Mouse (Mus musculus): Measurements from ENCODE around the gene Triml2.

Triml2 gene

GRCm38 (mm10) chr8:43180054-43180690, at the start of gene Triml2:
Gene Triml2, plus strand, starts transcription at chr8:43180541.
- no peak for DNase-seq (ENCODE audit: extremely low read depth, insufficient read length, low spot score)

GRCm38 (mm10) chr8:43141386-43141785, 39.0 kb upstream of the Triml2 start, which contains the start of gene Triml1:
Gene Triml1, minus strand, starts transcription at chr8:43141486.
- DNase-seq (ENCODE audit: extremely low read depth, insufficient read length, low spot score), result no peak

DNA sequence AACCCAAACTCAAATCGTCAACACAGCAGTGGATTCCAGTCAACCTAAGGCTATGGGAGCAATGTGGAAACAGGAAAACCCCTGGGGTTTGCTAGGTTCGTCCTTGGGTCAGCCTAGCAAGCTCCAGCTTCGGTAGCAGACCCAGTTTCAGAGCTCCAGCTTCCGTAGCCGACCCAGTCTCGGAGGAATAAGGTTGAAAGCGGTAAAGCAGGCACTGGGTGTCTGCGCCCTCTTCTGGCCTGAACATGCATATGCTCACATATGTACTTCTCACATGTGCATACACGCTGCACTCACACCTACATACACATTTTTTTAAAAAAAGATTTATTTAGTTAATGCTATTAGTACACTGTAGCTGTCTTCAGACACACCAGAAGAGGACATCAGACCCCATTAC, 31.0 kb upstream of the Triml2 start:
- DNase-seq (ENCODE audit: extremely low read depth, insufficient read length, low spot score), result no peak

DNA sequence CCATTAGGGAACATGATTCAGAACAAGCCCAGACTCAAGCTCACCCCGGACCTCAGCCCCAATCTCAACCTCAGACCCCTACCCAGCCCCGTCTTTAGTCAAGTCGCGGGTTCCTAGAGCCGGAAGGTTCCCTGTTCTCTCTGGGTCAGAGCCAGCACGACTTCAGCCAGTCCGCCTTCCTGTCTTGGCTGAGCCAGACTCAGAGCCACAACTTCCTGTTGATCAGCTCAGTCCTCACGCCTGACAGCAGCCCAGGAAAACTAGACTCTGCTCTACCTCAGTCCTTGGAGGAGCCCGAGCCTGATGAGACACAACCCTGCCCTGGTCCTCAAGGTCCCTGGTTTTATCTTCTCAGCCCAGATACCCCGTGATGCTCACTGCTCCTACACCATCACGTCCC, 17.1 kb upstream of the Triml2 start:
- no peak for DNase-seq (ENCODE audit: extremely low read depth, insufficient read length, low spot score)

DNA sequence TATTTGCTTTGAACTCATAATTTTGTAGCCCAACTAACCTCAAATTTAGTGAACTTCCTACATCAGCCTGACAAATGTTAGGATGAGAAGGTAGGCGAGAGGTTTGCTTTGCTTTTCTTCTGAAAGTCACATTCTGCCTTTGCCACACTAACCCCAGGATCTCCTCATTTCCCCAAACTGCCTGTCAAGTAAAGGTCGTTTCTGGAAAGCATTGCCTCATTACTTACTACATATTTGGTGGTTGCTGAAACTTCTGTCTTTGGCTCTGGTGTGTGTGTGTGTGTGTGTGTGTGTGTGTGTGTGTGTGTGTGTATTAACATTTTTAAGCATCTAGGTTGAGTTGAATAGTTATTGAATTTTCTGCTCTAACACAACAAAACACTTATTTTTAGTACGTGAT, 15.9 kb upstream of the Triml2 start:
- DNase-seq (ENCODE audit: extremely low read depth, insufficient read length, low spot score), result no peak

DNA sequence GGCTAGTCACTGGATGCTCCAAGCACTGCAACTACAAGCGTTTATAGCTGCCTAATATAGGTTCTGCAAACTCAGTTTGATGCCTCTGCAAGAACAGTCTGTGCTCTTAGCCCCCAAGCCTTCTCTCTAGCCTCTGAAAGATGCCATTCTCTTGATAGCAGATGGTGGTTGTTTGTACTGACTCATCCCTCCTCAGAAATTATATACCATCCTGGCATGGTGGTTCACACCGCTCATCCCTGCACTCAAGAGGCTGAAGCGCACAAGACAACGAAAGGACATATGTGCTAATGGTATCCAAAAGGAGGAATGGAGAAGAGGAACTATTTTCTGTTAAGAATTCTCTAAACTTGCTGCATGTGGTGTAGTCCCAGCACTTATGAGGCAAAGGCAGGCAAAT, 12.3 kb upstream of the Triml2 start:
- no peak for DNase-seq (ENCODE audit: extremely low read depth, insufficient read length, low spot score)

DNA sequence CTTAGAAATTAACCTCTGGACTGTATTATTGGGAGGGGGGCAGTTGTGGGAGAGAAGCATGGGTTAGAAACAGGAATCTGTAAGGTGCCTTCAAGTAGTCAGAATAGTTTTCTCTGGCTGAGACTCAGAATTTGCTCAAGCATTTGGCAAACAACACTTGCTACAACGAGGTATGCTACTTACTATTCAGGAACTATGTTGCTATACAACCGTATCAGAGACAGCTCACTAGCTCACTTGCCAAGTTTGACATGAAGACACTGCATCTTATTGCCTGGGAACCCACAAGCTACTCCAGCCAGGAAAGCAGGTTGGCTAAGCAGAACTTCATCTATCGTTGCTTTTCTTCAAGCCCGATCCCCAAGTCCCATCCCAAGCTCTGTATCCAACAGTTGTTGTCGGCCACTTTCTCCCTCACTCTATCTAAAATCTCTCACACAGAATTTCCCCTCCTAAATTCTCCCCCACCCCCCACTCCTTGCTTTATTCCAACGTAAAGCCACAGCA, 11.0 kb upstream of the Triml2 start:
- no peak for DNase-seq (ENCODE audit: extremely low read depth, insufficient read length, low spot score)

GRCm38 (mm10) chr8:43176766-43177486, 3.4 kb upstream of the Triml2 start:
- no peak for DNase-seq (ENCODE audit: extremely low read depth, insufficient read length, low spot score)

- DNase-seq (ENCODE audit: extremely low read depth, insufficient read length, low spot score), result no peak
These were observed 2.1 kb upstream of the Triml2 start for GRCm38 (mm10) chr8:43178263-43178662.

DNA sequence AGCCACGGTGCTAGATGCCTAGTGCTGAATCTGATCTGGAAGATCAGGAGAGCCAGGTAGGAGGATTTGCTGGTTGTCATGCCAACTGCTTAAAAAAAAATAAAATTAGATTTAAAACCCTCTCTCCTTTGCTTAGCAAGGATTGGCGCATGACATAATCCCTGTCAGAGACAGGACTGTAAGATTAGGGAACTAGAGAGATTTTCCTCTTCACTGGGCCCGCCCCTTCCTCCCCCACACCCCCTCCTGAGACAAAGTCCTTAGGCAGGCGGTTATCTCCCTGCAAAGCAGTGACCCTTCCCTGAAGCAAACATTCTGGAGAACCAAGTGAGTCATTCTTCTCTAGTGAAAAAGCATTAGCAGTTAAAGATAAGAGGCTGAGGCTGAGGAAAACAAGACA, 1.2 kb upstream of the Triml2 start:
- no peak for DNase-seq (ENCODE audit: extremely low read depth, insufficient read length, low spot score)

GRCm38 (mm10) chr8:43182281-43182680, 1.9 kb downstream of the Triml2 start:
- DNase-seq (ENCODE audit: extremely low read depth, insufficient read length, low spot score), result no peak

- DNase-seq (ENCODE audit: extremely low read depth, insufficient read length, low spot score), result no peak
These were observed 35.2 kb downstream of the Triml2 start for GRCm38 (mm10) chr8:43215554-43215953.

- no peak for DNase-seq (ENCODE audit: extremely low read depth, insufficient read length, low spot score)
These were observed 63.0 kb downstream of the Triml2 start for GRCm38 (mm10) chr8:43243326-43243725.

Data from 3134 (cell line).